Mouse (Mus musculus): ENCODE data around the gene Glis3. TPM values are rescaled to one million over a fixed set of nuclear protein-coding genes. Genes with fewer than 3 reads are reported as not detected.

Glis3 gene
- polyA plus RNA-seq, 1 experiment from 2014 or later: 2.9 TPM

DNA sequence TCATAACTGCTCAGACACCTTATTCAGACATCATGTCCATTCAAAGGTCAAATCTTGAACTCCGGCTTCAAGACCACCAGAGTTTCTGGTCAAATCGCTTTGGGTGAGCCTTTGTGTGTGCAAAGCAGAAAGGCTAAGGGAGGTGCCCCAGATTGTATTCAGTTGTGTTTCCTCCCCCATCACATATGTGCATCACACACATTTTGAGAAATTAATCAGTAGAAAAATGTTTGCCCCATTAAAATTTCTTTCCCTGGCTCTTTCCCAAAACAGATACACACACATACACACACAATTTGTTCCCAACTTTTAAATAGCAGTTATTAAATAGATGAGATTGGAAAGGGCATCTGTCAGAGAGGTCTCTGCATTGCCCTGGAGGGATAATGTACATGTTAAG is 442.3 kb downstream of the Glis3 start:
- 95% methylated on average over 2 of the region's 2 CpGs for WGBS
- Histone ChIP-seq H3K9ac (replicated peaks) (no peak overlapping the region), H3K36me3 (no peaks in the 10 kb centered on the region), H3K27me3 (no peaks in the 10 kb centered on the region), H3K4me1 (replicated peaks) (no peaks in the 10 kb centered on the region), H3K4me2 (replicated peaks) (no peak overlapping the region), H3K27ac (no peak overlapping the region), H3K4me3 (replicated peaks) (no peak overlapping the region), H3K9me3 (no peaks in the 10 kb centered on the region)
- ATAC-seq: no peak

DNA sequence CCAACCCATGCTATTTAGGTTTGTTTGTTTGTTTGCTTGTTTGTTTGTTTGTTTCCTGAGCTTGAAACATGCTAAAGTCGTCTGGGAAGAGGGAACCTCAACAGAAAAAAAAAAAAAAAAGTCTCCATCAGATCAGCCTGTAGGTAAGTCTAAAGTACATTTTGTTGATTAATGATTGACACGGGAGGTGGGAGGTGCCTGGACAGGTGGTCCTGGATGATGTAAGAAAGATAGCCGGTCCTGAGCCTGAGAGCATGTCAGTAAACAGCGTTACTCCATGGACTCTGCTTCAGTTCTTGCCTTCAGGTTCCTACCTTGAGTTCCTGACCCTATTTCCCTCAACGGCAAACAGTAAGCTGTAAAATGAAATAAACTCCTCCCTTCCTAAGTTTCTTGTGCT is 444.3 kb downstream of the Glis3 start:
- H3K36me3 ChIP-seq: no peaks in the 10 kb centered on the region
- no peaks in the 10 kb centered on the region for H3K9me3 ChIP-seq
- no peak overlapping the region for H3K27ac ChIP-seq
- no peaks in the 10 kb centered on the region for H3K4me1 ChIP-seq (replicated peaks)
- WGBS: 88% methylated on average over 5 of the region's 5 CpGs
- H3K4me2 ChIP-seq (replicated peaks): no peak overlapping the region
- no peaks in the 10 kb centered on the region for H3K27me3 ChIP-seq
- H3K4me3 ChIP-seq (replicated peaks): no peak overlapping the region
- H3K9ac ChIP-seq (replicated peaks): no peak overlapping the region
- ATAC-seq: no peak

DNA sequence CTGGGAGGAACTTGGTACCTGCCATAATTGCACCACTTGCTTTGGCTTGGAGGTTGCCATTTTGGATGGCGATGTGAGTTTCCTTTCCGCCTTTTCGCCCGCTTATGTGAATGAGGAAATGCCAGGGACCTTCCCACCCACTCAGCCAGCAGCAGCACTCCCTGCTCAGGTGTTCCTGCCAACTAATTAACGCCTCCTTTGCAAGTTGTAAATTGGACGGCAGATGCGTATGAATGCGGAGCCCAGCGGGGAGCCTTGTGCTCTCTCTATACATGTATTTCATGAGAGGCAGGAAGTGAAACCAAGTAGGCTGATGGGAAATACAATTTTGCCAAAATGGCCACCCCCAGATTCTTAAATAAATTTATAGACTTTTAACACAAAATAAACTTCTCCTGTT is 444.8 kb downstream of the Glis3 start:
- H3K27ac ChIP-seq: no peak overlapping the region
- no peaks in the 10 kb centered on the region for H3K9me3 ChIP-seq
- no peaks in the 10 kb centered on the region for H3K4me1 ChIP-seq (replicated peaks)
- no peak for ATAC-seq
- 88% methylated on average over 9 of the region's 9 CpGs for WGBS
- no peak overlapping the region for H3K9ac ChIP-seq (replicated peaks)
- no peak overlapping the region for H3K4me2 ChIP-seq (replicated peaks)
- H3K36me3 ChIP-seq: no peaks in the 10 kb centered on the region
- no peak overlapping the region for H3K4me3 ChIP-seq (replicated peaks)
- no peaks in the 10 kb centered on the region for H3K27me3 ChIP-seq

DNA sequence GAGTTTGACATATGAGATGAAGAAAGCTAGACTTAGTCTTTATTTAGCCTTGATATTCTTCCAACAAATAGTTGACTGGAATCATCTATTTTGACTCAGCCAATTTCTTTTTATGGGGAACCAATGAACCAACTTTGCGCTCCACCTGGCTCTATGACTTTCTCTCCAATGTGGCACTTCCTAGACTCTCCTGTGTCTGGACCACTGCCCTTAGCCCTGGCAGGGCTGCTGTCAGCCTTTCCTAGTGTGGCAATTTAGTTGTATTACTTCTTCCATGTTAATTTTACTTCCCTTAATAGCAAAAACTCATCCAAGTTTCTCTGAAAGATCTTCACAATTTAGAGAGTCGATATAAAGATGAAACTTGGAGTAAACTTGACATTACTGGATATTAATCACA is 445.2 kb downstream of the Glis3 start:
- Histone ChIP-seq H3K36me3 (no peaks in the 10 kb centered on the region), H3K27me3 (no peaks in the 10 kb centered on the region), H3K4me1 (replicated peaks) (no peaks in the 10 kb centered on the region), H3K9ac (replicated peaks) (no peak overlapping the region), H3K9me3 (no peaks in the 10 kb centered on the region), H3K4me3 (replicated peaks) (no peak overlapping the region), H3K27ac (no peak overlapping the region), H3K4me2 (replicated peaks) (no peak overlapping the region)
- 99% methylated on average over 2 of the region's 2 CpGs for WGBS
- no peak for ATAC-seq

DNA sequence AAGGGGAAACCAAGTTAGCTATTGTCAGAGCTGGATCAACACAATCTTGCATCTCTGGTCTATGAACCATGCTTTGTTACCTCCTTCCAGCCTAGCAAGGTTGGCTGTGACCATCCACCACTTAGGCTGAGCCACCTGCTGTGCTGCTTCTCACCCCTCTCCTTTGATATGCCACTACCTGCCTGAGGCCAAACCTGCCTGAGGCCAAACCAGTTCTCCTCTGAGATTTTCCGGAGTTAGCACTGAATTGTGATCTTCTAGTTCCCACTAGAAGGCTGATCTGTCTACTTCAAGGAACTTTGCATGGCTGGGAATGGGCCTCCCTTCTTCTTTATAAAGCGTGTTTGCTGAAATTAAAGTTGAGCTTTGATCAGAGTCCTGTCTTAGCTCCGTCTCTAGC is 448.4 kb downstream of the Glis3 start:
- Histone ChIP-seq H3K27ac (no peak overlapping the region), H3K4me3 (replicated peaks) (no peak overlapping the region), H3K9me3 (no peaks in the 10 kb centered on the region), H3K4me2 (replicated peaks) (no peak overlapping the region), H3K27me3 (no peaks in the 10 kb centered on the region), H3K9ac (replicated peaks) (no peak overlapping the region), H3K36me3 (no peaks in the 10 kb centered on the region), H3K4me1 (replicated peaks) (no peaks in the 10 kb centered on the region)
- ATAC-seq: no peak
- WGBS: 87% methylated on average over 3 of the region's 3 CpGs

DNA sequence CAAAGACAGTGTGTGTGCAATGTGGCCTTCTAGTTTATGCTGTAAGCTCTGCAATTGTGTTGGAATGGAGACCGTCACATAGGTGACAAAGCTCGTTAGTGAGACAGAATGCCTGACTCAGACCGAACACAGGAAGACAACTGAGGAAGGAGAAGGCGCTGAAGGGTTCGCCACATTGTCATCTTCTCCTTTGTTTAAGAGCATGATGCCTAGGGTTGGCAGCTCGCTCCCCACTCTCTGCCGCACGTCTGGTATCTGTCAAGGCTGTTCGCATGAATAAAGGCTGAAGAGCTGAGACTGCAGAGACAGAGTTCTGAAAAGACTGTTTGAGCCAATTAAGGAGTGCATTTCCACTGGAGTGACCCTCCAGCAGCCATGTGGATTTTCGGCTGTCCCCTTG is 452.4 kb downstream of the Glis3 start:
- WGBS: 44% methylated on average over 10 of the region's 10 CpGs
- no peak for ATAC-seq
- H3K4me2 ChIP-seq (replicated peaks): no peak overlapping the region
- no peaks in the 10 kb centered on the region for H3K27me3 ChIP-seq
- H3K4me3 ChIP-seq (replicated peaks): no peak overlapping the region
- no peaks in the 10 kb centered on the region for H3K36me3 ChIP-seq
- no peaks in the 10 kb centered on the region for H3K4me1 ChIP-seq (replicated peaks)
- H3K9ac ChIP-seq (replicated peaks): no peak overlapping the region
- H3K27ac ChIP-seq: no peak overlapping the region
- no peaks in the 10 kb centered on the region for H3K9me3 ChIP-seq

DNA sequence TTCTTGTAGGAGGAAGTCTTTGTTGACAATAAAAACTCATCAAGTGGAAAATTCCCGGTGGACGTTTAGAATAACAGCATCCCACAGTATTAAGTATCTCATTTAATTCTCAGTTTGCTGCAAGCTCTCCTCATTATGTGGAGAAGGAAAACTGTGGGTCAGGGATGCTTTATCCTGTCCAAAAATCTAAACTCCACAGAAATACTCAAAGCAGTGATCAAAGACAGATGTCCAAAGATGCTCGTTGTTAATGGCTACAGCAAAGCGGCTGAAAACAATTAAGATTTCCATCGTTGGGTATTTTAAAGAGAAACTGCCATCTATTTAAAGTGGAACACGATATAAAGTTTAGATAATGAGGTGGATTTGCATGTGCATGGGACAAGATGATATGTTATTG is 454.2 kb downstream of the Glis3 start:
- no peaks in the 10 kb centered on the region for H3K4me1 ChIP-seq (replicated peaks)
- 78% methylated on average over 6 of the region's 6 CpGs for WGBS
- no peak overlapping the region for H3K4me3 ChIP-seq (replicated peaks)
- H3K9me3 ChIP-seq: 0 out of 2 replicates have a peak, but pooled peaks cover 3% of the 10 kb centered on the region
- H3K27ac ChIP-seq: no peak overlapping the region
- ATAC-seq: no peak
- H3K4me2 ChIP-seq (replicated peaks): no peak overlapping the region
- no peak overlapping the region for H3K9ac ChIP-seq (replicated peaks)
- no peaks in the 10 kb centered on the region for H3K36me3 ChIP-seq
- no peaks in the 10 kb centered on the region for H3K27me3 ChIP-seq

DNA sequence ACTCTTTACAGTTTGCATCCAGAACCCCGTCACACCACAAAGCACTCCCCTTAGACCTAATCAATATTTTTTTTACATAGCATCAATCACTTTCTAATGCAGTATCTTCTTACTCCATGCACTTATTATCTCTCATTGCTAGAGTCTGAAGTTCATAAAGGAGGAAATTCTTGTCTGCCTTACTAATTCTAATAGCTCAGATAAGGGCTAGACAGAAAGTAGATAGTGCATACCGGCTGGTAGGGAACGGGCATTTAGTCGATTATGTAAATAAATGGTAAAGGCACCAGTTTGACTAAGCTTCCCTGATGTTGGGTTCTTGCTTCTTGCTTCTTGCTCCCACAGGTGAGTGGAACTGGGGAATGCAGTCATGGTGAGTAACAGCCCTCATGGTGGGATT is 468.2 kb downstream of the Glis3 start:
- no peak overlapping the region for H3K4me3 ChIP-seq (replicated peaks)
- no peak overlapping the region for H3K27ac ChIP-seq
- ATAC-seq: no peak
- no peaks in the 10 kb centered on the region for H3K36me3 ChIP-seq
- H3K4me2 ChIP-seq (replicated peaks): no peak overlapping the region
- 95% methylated on average over 4 of the region's 4 CpGs for WGBS
- H3K9me3 ChIP-seq: no peaks in the 10 kb centered on the region
- no peak overlapping the region for H3K9ac ChIP-seq (replicated peaks)
- H3K27me3 ChIP-seq: no peaks in the 10 kb centered on the region
- no peaks in the 10 kb centered on the region for H3K4me1 ChIP-seq (replicated peaks)

Other genes starting within 250 kb of the Glis3 start
- 12.7 and 13.1 TPM in 2 replicates for gene Slc1a1, start 155.0 kb upstream of the Glis3 start, polyA plus RNA-seq (2015; fragmentation: Nextera tagmentation; extraction: Ambion mirVana)